Mouse (Mus musculus) lung, adult 18-20 months (tissue): Measurements from ENCODE around the gene Gm11549.

Source experiments
- DNase-seq, 2 experiments: peaks; one replicate each; pipeline ENCODE4 v3.0.0; 2022; ENCODE audit warnings: mixed read lengths in 2 of 2

Gene Gm11549

GRCm38 (mm10) chr3:36505809-36506735, 15.5 kb downstream of the Gm11549 start:
- DNase-seq, result no peak

GRCm38 (mm10) chr3:36505306-36505705, 16.3 kb downstream of the Gm11549 start:
- no peak for DNase-seq

GRCm38 (mm10) chr3:36501546-36501945, 20.1 kb downstream of the Gm11549 start:
- no peak for DNase-seq

GRCm38 (mm10) chr3:36500976-36501375, 20.6 kb downstream of the Gm11549 start:
- no peak for DNase-seq

- DNase-seq, result no peak
Observed at GRCm38 (mm10) chr3:36499418-36499817, 22.2 kb downstream of the Gm11549 start.

GRCm38 (mm10) chr3:36498224-36498623, 23.4 kb downstream of the Gm11549 start:
- DNase-seq, result no peak

GRCm38 (mm10) chr3:36496746-36497145, 24.9 kb downstream of the Gm11549 start:
- DNase-seq, result peak; percentile 64 to 73

GRCm38 (mm10) chr3:36496273-36496672, 25.3 kb downstream of the Gm11549 start:
- no peak for DNase-seq

GRCm38 (mm10) chr3:36495436-36495835, 26.2 kb downstream of the Gm11549 start:
- DNase-seq, result peak; percentile 86 to 89

GRCm38 (mm10) chr3:36494613-36495012, 27.0 kb downstream of the Gm11549 start:
- DNase-seq, result no peak

- DNase-seq, result peak in 1 of 2 experiments; percentile 51
Observed at GRCm38 (mm10) chr3:36493641-36494283, 27.9 kb downstream of the Gm11549 start.

- no peak for DNase-seq
Observed at GRCm38 (mm10) chr3:36492716-36493391, 28.8 kb downstream of the Gm11549 start.

GRCm38 (mm10) chr3:36491535-36491934, 30.1 kb downstream of the Gm11549 start:
- no peak for DNase-seq

GRCm38 (mm10) chr3:36489590-36489910, 32.1 kb downstream of the Gm11549 start:
- DNase-seq, result no peak

- DNase-seq, result no peak
Observed at GRCm38 (mm10) chr3:36488899-36489589, 32.6 kb downstream of the Gm11549 start.

- no peak for DNase-seq
Observed at GRCm38 (mm10) chr3:36488367-36488766, 33.2 kb downstream of the Gm11549 start.

- DNase-seq, result no peak
Observed at GRCm38 (mm10) chr3:36486881-36487280, 34.7 kb downstream of the Gm11549 start.

- DNase-seq, result peak; percentile 30
Observed at GRCm38 (mm10) chr3:36486176-36486575, 35.4 kb downstream of the Gm11549 start.

- no peak for DNase-seq
Observed at GRCm38 (mm10) chr3:36484292-36484691, 37.3 kb downstream of the Gm11549 start.

GRCm38 (mm10) chr3:36482940-36483339, 38.7 kb downstream of the Gm11549 start:
- DNase-seq, result peak in 1 of 2 experiments; percentile 45

GRCm38 (mm10) chr3:36481776-36482193, 39.8 kb downstream of the Gm11549 start:
- DNase-seq, result peak; percentile 84 to 85

GRCm38 (mm10) chr3:36480486-36480885, 41.1 kb downstream of the Gm11549 start:
- DNase-seq, result peak in 1 of 2 experiments; percentile 57

GRCm38 (mm10) chr3:36478776-36479175, 42.8 kb downstream of the Gm11549 start:
- DNase-seq, result no peak
